Mouse (Mus musculus): ENCODE measurements around the gene Hspa12b. TPM values are rescaled to one million over a fixed set of nuclear protein-coding genes. Genes with fewer than 3 reads are reported as not detected.
A peak's percentile ranks its signal among the peaks of the same experiment; 100 is the strongest.

Gene Hspa12b
- total RNA-seq, 2 experiments from 2014 or later: 32.5 to 43.1 TPM

- intact Hi-C loops (cut with DNase I): loop anchor here (2.0 kb wide), 1 partner anchor 15 kb away; no protein-coding TSS in a partner anchor
Observed at GRCm38 (mm10) chr2:131125964-131126815, 890 bp upstream of the Hspa12b start.

DNA sequence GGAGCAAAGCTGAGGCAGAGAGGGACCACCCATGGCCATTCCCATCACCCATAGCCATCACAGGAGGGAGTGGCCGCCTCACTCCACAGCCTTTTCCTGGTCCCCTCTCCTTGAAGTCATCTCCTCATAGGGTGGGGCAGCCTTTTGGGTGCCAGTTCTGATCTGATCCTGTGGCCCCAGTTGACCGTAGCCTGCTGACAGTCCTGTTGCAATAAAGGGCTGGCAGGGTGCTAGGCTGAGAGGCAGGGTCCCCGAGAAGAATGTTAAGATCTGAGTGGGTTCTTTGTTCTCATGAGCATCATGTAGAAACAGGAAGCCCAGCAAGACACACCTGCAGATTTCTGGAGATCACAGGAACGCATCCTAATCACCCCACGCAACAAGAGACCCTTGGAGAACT lies 1.1 kb downstream of the Hspa12b start:
- intact Hi-C loops (cut with DNase I): no loop called here

More at GRCm38 (mm10) chr2:131125964-131126815, 890 bp upstream of the Hspa12b start:
- no peak for DNase-seq (ENCODE audit: low spot score)

GRCm38 (mm10) chr2:131128636-131129157 lies 1.6 kb downstream of the Hspa12b start:
- intact Hi-C loops (cut with DNase I): no loop called here
- no peak for DNase-seq (ENCODE audit: low spot score)

More for the DNA sequence above, 1.1 kb downstream of the Hspa12b start:
- DNase-seq (ENCODE audit: low spot score): no peak

DNA sequence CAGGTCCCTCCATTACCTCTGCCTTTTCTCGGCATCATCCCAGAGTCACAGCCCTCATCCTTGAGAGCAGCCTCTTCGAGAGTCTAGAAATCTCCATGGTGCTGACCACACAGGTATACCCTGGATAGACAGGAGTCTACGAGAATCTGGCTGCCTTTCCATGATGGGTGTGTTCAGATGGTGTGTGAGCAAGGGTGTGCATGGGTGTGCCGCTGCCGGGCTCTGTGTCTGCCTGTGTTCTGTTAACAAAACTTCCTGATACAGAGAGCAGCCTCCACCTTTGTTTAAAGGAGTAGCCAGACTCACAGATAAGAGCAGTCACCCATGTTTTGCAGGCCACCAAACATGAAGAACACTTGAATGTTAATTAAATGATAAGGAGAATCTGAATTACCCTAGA lies 2.8 kb downstream of the Hspa12b start:
- intact Hi-C loops (cut with DNase I): no loop called here
- no peak for DNase-seq (ENCODE audit: low spot score)

DNA sequence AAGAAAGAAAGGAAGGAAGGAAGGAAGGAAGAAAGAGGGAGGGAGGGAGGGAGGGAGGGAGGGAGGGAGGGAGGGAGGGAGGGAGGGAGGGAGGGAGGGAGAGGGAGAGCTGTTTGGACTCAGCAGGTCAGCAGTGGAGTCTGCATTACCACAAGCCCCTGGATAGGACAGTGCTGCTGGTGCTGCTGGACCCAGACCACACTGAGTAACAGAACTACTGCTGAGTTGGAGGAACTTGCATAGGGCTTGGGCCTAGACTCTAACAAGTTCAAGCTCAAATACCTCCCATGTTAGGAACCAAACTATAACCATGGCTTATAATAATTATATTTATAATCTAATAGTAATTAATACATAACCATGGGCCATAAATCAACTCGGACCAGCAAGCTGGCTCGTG lies 3.8 kb downstream of the Hspa12b start:
- intact Hi-C loops (cut with DNase I): no loop called here
- DNase-seq (ENCODE audit: low spot score): no peak

GRCm38 (mm10) chr2:131132111-131132888 lies 5.2 kb downstream of the Hspa12b start:
- no peak for DNase-seq (ENCODE audit: low spot score)
- intact Hi-C loops (cut with DNase I): no loop called here

DNA sequence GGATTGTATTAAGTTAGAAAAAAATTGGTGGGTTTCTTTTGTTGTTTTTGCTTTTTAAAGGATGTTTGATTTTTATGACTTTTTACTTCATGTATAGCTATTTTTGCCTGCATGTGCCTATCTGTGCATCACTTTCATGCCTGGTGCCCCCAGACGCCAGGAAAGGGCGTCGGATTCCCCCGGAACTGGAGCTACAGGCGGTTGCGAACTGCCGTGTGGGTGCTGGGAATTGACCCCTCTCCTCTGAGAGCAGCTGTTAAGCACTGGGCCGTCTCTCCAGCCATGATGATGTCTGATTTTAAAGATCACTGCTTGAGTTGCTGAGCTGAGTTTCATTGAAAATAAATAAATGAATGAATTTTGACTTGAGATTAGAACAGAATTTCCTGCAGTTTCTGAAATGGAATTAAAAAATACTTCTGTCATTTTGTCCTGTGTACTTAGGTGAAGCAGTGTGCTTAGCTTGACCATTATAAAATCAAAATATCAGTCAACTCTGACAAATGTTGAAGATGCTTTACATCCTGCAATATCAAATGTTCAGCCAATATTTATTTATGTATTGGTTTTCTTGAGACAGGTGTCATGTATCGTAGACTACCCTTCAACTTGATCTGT lies 6.0 kb downstream of the Hspa12b start, which contains the start of gene Gm11037:
Gene Gm11037 (plus strand): TSS at position 568 of the 618 bp plus-strand sequence.
- intact Hi-C loops (cut with DNase I): no loop called here
- DNase-seq (ENCODE audit: low spot score): no peak

DNA sequence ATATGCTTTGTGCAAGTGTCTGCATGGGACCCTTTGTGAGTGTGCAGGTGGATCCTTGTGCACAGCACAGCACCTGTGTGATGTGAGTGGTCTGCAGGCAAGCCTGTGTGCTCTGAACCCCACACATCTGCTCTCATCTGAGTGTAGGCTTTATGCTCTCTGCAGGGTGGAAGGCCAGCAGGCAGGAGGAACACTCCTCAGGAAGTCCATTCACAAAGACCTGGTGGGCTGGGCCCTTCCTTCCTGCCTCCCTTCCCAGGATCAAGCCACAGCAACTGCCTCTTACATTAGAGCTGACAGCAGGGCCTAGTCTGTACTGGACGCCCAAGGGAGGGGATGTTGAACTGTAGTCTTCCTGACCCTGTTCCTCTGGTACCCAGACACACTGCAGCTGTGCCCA lies 7.3 kb downstream of the Hspa12b start:
- intact Hi-C loops (cut with DNase I): no loop called here
- peak; percentile 57 for DNase-seq (ENCODE audit: low spot score)

DNA sequence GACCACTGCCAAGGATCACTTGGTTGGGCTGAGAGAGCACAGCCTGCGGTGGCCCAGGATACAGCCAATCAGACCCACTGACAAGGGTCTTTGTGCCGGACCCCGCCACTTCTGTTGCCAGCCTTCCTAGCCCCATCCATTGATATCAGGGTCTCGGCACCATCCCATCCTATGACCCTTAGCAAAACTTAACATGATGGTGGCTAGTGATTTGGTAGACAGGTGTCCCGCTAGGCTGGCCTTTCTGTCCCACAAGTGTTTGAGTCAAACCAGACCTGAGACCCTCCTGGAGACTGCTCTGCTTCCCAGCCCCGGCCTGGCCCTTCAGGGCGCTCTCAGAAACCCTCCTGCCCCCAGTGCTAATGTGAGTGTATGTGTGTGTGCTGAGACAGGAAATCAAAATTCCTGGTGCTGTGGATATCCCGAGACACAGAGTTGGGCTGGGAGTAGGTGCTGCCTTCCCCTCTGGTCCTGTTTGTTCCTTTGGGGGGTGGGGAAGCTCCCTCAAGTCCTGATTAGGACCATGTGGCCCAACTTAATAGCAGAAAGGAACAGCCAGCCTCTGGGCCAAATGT lies 7.8 kb downstream of the Hspa12b start:
- DNase-seq (ENCODE audit: low spot score): no peak
- intact Hi-C loops (cut with DNase I): no loop called here

GRCm38 (mm10) chr2:131135521-131136139 lies 8.6 kb downstream of the Hspa12b start:
- DNase-seq (ENCODE audit: low spot score): peak; percentile 1
- intact Hi-C loops (cut with DNase I): no loop called here

DNA sequence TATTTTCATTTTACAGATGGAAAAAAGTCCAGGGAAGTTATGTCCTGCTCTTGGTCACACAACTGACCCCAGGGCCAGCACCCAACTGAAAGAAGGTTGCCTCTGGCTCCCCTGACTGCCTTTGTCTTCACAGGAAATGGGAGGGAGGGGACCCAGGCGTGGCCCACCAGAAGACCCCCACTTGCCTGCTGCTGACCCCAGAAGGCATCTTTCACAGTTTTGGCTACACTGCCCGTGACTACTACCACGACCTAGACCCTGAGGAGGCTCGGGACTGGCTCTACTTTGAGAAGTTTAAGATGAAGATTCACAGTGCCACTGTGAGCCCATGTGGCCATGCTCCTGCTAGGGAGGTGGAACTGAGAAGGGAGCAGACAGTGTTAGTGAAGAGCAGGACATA lies 11.2 kb downstream of the Hspa12b start:
- intact Hi-C loops (cut with DNase I): no loop called here
- DNase-seq (ENCODE audit: low spot score): no peak

GRCm38 (mm10) chr2:131138760-131139159 lies 11.7 kb downstream of the Hspa12b start:
- intact Hi-C loops (cut with DNase I): no loop called here
- DNase-seq (ENCODE audit: low spot score): no peak

GRCm38 (mm10) chr2:131139287-131139686 lies 12.2 kb downstream of the Hspa12b start:
- DNase-seq (ENCODE audit: low spot score): no peak
- intact Hi-C loops (cut with DNase I): no loop called here

DNA sequence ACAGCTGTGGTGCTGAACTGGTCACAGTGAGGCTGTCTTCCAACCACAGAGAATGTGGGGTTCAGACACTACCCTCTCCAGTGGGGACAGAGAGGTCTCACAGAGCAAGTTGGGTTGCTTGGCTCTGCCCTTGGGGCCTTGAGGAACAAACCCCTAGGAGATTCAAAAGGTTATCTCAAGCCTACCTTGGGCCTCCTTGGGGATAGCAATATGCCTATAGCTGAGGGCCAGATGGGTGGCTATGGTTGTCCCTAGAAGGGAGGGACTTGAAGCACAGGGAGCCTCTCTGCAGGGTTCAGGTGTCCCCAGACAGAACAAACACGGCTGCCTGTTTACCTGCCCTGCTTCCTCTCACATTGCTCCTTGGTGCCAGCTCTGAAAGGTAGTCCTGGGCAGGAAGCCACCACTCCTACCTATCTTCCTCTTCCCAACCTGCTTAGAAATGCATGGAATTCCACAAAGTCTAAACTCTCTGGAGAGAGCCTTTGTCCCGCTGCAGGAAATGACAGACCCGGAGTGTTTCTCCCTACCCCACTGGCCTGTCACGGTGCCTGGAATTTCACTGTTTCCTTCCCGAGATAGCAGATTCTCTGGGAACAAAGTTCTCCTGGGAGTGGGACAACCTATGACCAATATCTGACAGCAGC lies 12.9 kb downstream of the Hspa12b start:
- intact Hi-C loops (cut with DNase I): loop anchor here (1.0 to 2.0 kb wide), 2 partner anchors 13 to 44 kb away; partner anchors contain the start of gene Hspa12b
- DNase-seq (ENCODE audit: low spot score): peak; percentile 60

GRCm38 (mm10) chr2:131140533-131140905 lies 13.4 kb downstream of the Hspa12b start:
- no peak for DNase-seq (ENCODE audit: low spot score)
- intact Hi-C loops (cut with DNase I): loop anchor here (1.0 to 2.0 kb wide), 2 partner anchors 14 to 44 kb away; partner anchors contain the start of gene Hspa12b

- intact Hi-C loops (cut with DNase I): loop anchor here (2.0 kb wide), 1 partner anchor 15 kb away; the partner anchor contains the start of gene Hspa12b
- DNase-seq (ENCODE audit: low spot score): no peak
Observed at GRCm38 (mm10) chr2:131141336-131141986, 14.4 kb downstream of the Hspa12b start.

DNA sequence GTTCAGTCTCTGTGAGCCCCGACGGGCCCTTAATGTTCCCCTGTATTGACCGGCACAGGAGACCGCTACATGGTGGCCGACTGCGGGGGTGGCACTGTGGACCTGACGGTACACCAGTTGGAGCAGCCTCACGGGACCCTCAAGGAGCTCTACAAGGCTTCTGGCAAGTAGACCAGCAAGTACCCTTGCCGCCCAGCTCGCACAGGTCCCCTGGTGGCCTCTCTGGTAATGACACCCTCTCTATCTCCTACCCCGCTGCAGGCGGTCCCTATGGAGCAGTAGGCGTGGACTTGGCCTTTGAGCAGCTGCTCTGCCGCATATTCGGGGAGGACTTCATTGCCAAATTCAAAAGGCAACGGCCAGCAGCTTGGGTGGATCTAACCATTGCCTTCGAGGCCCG lies 15.5 kb downstream of the Hspa12b start:
- DNase-seq (ENCODE audit: low spot score): peak; percentile 75
- intact Hi-C loops (cut with DNase I): no loop called here

Measured in heart, postnatal 25 days (tissue).